Mouse (Mus musculus): ENCODE results near the gene Pdlim5.

DNA sequence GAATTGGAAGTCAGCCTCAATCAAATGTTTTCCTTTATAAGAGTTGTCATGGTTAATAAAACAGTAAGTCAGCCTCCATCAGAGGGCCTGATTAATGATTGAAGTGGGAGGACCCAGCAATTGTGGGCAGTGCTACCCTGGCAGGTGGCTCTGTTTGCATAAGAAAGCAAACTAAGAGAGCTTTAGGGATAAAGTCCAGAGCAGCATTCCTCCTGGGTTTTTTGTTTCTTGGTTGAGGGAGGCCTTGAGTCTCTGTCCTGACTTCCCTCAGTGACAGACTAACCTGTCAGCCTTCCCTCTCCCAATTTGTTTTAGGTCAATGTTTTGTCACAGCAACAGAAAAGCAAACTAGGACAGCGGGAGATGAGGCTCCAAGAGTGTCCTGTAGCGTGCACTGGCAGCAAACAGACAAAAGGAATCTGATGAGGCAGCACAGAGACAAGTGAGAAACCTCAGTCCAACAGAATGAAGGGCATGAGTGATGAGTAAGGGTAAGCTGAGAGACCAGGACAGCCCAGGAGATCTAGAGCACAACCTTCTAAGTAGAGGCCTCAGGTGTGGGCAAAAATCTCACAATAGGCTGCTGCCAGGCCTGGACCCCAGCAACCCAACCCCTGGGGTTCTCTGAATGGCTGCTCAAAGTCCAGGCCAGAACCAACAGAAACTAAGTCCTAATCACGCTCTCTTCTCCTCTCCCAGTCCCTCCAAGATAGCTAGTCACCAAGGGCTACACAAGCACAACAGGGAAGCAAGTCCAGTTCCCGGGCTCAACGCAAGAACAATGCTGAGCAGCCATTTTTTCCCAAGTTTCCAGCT lies 46.5 kb downstream of the Pdlim5 start:
- TF ChIP-seq CTCF (IDR thresholded peaks at IDR 0.05; ENCODE audit: extremely low read depth, insufficient read depth, low read length) (no peak), POLR2A (IDR thresholded peaks at IDR 0.05; ENCODE audit: extremely low read depth, insufficient read depth, low read length) (no peak)

All from cortical plate, adult 2 months (tissue).